Mouse (Mus musculus) ovary, adult 18-20 months (tissue): ENCODE data around the gene Lrrc8c.
"Not testable (repeated sequence)": the region's sequence is repeated elsewhere in the genome, so short reads cannot be mapped to it uniquely, and the experiment has no call there.

Source experiments
- DNase-seq: peaks from one replicate; pipeline ENCODE4 v3.0.0; 2022; ENCODE audit warnings: low spot score, mixed read lengths

The Lrrc8c gene

DNA sequence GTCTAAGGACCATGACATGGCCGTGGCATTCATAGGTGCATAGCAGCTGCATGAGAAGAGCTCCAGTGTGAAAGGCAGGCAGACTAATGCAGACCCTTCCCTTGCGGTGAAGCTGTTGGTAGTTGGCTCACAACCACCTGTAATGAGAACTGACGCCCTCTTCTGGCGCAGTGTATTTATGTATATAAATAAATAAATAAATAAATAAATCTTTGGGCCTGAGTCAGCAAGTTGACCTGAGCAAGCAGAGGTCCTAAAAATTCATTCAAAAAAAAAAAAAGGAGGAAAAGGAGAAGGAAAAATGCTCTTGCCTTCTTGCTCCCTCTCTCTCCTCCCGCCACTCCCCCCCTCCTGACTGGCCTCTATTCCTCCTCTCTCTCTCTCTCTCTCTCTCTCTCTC lies 81.8 kb downstream of the Lrrc8c start:
- DNase-seq, result no peak

DNA sequence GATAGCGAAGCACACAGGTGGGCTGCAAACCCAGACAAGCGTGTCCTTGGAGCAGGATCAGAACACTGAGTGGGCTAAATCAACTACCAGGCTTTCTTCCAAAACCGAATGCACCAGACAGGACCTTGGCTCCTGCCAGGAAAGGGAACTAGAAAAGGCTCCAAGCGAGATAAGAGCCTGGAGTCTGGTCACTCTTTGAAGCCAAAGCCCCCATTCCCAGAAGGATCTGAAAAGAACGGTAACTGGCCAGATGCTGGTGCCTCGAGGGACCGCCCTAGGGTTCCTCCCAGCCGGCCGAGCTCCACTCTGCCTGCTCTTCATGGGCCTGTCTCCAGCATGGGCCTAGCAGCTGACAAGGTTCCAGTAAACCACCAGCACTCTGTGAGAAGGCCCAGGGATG lies 83.4 kb downstream of the Lrrc8c start:
- peak; percentile 19 for DNase-seq

DNA sequence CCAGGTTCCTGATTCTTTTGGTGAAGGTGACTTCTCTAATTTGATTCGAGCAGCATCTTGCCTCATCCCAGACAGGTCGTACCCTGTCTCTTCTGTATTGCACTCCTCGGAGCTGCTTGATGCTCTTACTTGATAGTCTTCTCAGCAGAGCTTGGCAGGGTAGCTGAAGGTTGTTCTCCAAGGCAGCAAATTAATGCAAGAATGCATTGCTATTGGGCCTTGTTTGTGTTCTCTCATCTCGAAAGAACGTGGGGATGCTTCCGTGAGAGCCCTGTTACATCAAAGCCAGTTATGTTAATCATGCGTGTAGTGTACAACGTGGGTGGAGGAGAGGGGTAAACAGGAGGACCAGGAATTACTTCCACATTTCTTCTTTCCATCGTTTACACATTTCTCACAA lies 86.5 kb downstream of the Lrrc8c start:
- no peak for DNase-seq

DNA sequence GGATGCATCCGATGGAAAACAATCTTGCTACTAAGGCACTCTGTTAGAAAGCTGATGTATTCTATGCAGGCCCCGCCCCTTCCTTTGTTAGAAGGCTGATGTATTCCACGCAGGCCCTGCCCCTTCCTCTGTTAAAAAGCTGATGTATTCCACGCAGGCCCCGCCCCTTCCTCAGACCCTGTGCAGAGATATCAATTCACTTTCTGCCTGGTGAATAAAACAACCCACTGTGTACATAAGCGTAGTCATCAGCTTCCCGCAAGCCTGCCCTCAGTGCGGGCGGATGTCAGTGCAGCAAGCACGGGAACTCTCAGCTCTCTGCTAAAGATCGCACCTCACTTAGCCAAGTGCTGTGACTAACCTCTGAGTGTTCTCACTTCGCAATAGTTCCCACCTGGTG lies 90.5 kb downstream of the Lrrc8c start:
- DNase-seq, result no peak

DNA sequence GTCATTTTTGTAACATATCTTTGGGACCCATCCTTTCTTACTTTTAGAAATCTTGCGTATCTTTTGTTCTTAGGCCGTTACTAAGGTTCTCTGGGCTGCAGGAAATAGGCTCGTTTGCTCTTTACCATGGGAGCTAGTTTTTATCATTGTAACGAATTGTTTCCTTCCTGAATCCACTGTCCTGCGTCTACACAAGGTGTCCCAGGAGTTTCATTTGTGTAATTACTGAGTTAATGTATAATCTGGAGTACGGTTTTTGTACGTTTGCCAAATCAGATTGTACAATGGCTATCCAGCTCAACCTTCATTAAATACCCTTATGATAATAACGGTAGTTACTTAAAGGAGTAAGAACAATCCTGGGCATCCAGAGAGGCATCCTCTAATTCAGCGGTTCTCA lies 93.8 kb downstream of the Lrrc8c start:
- DNase-seq, result no peak

DNA sequence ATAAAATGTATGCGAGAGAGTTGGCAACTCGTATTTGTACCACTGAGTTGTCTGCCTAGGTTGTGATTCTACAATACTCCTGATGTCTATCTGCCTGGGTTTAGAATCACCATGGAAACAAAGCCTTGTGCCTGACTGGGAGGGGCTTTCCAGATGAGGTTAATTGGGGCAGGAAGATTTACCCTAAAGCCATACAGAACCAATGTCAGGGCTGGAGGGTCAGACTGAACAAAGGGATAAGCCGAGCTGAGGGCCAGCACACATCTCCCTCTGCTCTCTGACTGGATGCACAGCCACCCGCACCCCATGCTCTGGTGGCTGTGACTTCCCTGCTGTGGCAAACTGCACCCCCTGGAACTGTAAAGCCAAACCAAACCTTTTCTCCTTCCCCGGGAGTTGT lies 94.8 kb downstream of the Lrrc8c start:
- DNase-seq, result no peak

DNA sequence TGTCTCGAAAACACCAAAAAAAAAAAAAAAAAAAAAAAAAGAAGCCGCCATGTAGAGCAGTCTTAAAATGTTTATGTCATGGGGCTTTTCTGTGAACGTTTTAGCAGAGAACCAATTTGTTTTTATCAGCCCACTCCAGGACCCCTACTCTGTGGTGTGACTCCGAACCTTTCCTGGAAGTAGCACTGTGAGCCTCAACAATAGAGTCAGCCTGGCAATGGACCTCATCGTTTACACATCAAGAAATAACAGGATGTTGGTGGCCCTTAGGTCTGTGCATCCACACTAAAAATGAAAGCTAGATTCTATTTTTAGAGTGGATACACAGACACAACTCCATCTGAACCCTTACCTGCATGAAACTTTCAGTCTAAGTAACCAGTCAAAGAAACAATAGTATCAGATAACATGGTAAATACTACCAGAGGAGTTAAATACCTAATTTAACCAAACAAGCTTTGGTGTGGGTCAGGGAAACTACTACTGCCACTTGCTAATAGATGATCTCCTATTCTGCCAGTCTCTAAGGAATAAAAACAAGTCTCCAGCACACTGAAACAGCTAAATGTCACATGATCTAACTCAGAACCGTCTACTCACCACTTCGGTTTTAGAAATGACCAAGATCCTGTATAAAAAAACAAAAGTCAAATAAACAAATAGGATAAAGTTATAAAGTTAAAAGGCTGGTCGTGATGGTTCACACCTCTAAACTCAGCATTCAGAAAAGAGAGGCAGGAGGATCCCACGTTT lies 95.7 kb downstream of the Lrrc8c start:
- DNase-seq, result no peak

DNA sequence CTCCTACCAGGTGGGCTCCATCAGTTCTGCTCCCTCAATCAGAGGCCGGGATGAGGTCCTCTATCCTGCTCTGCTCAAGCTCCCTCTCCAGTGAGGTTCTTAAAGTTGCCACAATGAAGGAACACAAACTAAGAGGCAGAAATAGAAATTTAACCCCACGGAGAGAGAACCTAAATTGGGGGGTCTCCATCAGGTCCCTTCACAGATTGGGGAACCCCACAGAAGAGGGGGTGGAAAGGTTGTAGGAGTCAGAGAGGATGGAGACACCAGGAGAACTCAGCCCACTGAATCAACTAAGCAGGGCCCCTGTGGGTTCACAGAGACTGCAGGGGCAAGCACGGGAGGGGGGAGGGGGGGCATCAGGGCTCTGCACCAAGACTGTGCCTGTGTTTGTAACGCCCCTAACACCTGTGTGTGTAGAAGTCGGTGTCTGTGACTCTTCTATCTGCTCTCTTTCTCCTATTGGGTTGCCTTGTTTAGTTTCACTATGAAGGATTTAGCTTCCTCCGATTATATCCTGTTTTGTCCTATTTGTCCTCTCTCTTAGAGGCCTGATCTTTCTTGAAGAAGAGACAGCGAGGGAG lies 96.8 kb downstream of the Lrrc8c start:
- no peak for DNase-seq

DNA sequence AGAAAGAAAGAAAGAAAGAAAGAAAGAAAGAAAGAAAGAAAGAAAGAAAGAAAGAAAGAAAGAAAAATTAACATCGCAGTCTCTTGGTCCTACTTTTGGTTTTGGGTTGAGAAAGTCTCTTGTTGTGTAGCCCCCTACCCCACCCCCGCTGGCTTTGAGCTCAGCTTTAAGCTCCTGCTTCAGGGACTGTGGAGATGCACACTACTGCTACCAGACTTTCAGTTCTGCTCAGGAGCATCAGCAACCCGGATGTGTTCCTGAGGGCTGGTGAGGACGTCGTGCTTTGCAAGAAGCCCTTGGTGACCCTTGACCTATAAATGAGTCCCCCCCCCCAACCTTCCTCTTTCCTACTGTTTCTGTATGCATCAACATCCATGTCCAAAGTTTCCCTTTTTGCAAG lies 97.3 kb downstream of the Lrrc8c start:
- DNase-seq, result no peak

DNA sequence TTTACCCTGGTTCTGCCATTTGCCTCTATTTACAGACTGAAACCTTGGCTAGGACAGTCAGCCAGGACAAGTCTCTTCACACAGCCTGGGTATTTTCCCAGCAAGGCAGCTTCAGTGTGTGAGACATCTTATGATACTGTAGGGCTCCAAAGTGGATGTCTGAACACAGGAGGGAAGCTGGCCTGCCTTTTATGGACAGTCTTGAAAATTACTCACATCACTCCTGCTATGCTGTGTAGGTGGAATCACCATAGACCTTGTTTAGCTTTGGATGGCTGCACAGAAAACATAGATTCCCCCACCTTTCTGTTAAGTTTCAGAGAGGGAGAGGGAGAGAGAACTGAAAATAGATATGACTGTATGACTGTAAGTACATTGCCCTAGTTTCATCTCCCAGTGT lies 99.3 kb downstream of the Lrrc8c start:
- DNase-seq, result no peak

DNA sequence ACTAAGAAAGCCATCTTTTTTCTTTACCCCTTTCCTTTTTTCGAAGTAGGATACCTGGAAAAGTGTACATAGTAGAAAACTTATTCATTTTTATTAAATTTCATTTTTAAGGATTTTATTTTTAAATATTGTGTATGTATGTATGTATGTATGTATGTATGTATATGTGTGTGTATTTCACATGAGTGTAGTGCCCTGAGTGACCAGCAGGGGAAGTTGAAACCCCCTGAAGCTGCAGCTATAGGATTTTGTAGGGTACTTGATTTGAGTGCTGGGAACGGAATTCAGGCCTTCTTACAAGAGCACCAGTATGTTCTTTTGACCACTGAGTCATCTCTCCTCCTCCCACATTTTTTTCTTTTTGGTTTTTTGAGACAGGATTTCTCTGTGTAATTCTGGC lies 100.5 kb downstream of the Lrrc8c start:
- no peak for DNase-seq

DNA sequence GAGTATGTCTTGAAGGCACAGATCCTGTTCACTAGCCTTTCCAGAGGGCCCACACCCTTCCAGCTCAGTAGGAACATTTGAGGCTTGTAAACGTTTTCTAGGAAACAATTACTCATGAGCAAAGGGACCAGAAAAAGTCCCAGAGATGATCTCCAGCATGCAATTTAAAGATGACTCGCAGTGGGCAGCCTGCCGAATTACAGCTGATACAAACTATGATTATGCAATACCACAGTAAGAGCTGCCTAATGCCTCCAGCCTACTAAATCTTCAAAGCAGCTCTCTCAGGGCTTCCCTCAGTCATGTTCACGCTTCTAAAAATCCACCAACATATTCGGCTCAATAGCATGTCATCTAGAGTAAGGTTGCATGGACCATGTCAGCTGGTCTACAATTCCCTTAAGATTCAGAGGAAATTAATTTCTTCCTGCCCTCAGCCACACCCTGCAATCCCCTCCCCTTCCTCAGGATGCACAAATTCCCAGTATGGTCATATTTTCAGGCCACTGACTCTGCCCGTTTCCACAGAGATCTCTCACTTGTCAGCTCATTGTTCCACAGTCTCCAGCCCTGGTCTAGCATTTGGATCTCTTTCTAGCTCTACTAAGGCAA lies 101.4 kb downstream of the Lrrc8c start:
- peak; percentile 22 for DNase-seq

DNA sequence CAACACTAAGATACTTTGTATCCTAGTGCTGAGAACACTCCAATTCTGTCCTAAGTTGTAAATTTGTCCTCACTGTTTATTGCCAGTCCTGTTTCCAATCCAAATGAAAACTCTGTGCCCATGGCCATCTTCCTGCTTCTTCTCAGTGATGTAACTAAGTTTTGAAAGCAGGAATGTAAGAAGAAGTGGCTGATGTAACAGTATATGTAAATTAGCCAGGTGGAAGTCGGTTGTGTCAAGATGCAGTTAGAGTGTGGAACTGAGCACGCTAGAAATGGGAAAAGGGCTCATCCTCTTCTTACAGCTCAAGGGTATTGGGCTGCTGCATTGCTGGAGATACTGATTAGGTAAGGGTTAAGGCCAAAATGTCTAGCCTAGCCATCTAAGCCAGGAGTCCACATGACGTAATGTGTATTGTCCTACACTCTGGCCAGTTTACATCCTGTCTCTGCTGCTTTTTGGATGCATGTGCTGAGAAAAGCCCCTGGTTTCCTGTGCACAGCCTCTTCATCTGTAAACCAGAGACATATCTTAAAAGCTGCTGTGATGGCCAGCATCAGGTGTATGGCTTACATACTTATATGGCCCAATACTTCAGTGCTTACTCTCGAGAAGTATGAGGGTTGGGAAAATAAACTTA lies 104.0 kb downstream of the Lrrc8c start:
- no peak for DNase-seq

DNA sequence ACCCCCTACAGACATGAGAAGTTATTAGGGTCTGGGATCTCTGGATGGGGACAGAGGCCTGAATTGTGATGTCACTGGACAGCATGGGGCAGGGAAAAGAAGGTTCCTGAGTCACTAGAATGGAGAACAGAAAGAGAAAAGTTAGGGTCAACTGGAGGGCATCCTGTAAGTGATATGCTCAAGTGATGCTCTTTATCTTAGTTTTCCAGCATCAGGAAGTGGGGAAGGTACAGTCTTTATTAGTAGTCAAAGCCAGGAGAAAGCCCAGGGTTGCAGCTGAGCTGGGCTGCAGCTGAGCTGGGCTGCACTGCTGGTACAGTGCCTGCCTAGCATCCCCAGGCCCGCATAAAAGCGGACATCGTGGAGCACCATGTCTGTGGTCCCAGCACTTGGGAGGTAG lies 105.1 kb downstream of the Lrrc8c start:
- DNase-seq, result no peak

DNA sequence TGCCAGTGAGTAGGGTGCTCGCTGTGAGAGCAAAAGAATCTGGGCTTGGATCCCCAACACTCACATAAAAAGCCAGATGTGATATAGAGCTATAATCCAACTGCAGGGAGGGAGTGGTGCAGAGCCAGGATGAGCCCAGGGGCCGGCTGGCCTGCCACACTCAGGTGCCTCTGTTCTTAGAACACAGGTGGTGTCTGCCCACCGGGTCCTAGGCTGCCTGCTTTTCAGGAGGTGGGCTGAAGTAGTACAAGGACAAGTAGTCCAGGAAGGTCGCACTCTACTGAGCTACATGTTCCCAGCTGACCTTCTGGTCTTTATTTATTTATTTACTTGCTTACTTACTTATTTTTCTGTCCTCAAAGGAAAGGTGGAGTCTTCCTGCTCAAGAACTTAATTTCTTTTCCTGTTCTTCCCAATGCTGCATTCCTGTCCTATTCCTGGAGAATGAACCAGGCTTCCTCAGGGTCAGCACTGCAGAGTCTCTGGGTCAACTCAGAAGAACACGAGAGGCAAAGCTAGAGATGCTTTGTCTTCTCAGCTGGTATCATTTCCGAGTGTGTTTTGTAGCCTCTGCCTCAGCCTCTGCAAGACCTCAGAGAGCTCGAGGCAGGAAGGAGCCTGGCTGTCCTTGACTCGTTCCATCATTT lies 106.4 kb downstream of the Lrrc8c start:
- no peak for DNase-seq

DNA sequence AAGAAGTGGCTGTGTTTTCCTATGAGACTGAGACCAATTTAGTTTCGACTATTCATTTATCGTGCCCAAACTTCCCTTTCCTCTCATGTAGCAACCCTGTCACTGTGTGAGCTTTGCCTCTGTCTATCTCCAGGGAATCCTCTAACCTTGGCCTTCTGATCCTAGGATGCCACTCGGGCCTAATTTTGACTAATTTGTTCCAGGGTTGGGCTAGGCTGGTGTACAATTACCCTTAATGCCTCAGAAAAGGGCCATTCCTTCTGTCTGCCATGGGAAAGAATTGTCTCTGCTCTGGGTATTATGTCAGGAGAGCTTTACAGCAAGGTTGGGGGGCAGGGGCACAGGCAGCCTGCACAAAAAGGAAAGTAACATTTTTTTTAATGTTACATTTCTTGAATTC lies 107.2 kb downstream of the Lrrc8c start:
- no peak for DNase-seq

DNA sequence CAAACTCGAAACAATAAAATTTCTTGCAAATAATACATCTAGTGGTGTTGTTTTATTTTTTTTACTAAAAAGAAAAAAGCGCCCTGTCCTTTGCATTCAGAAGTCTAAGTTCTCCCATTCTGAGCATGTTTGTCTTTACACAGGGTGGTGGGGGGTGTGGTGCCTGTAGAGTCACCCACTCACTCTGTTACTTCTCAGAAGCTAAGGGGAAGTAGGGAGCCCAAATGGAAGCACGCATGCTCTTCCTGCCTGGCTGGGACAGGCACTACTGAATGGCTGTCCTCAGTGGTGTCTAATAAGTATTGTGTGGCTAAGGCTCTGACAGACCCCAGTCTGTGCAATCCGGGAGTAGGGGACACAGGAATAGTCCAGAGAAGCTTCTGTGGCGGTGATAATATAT lies 107.9 kb downstream of the Lrrc8c start:
- DNase-seq, result no peak

DNA sequence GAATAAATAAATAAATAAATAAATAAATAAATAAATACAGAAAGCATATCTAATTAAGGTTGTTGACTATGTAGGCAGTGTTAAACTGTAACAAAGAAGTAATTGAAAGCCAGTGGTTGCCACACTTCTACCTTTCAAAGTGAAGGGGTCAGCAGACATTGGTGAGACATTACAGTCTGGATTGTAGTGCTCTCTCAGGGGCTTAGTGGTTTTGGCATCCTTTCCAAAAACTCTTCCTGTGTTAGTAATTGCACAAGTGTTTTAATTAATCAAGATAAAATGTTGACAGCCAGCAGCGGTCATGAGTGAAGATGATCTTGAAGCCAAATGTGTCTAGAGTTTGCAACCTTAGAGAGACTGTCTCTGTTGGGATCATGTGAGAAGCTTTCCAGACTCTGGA lies 110.8 kb downstream of the Lrrc8c start:
- no peak for DNase-seq

DNA sequence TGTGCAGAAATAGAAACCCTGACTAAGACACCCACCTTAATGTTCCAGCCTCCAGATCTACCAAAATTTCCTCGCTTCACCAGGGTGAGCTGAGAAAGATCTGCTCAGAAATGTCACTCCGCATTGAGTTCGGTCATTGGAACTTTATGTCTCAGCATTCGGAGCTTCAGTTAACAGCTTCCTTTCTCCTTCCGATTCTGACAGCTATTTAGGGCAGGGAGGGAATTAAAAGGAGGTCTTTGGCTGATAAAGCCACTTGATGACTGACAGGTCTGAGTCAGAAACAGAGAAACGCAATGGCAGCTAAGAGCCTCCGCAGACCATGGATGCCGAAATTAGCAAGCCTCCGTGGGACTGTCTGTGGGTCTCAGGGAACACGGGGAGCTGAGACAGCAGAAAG lies 112.9 kb downstream of the Lrrc8c start:
- no peak for DNase-seq

DNA sequence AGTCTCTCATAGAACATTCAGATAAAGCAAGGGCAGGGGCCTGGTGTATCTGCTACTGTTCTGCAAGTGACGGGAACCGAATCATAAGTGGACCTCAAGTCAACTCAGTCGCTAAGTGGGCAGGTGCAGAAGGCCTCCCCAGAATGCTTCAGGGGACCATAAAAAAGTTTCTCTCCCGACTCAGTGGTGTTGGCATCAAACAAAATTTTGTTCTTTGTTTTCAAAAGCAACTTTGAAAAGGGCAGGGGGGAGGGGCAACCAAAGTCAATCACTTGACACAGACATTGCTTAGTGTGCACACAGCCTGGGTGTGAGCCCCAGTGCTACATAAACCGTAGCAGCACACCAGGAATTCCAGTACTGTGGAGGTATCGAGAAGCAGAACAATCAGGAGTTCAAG lies 116.4 kb downstream of the Lrrc8c start:
- DNase-seq, result no peak

DNA sequence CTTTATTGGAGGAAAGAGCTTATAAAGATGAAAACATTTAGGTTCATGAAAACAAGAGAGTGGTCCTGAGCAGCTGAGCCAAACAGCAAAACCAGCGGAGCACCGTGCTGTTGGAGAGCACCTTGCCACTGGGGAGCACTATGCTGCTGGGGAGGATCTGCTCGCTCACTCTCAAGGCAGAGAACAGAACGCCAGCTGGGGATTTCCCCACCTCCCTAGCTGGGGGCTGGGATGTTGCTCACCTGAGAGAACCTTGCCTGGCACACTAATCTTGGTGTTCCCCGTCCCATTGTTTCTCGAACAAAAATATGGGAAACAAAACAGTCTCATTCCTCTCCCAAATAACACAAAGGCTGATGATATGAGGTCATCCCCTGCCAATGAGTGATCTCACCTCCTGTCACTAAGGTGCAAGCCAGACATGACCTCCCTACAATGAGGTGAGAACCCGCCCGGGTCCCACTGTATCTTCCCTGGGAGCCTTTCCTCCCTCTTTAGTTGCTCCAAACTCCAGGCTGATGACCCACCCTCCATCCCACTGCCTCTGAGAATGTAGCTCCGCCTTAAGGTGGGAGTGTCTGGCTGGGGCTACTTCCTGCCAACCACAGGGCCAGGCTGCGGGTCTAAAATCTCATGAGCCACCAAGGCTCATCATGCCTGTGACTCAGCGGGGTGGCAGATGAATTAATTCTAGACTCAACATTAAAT lies 117.5 kb downstream of the Lrrc8c start:
- no peak for DNase-seq

DNA sequence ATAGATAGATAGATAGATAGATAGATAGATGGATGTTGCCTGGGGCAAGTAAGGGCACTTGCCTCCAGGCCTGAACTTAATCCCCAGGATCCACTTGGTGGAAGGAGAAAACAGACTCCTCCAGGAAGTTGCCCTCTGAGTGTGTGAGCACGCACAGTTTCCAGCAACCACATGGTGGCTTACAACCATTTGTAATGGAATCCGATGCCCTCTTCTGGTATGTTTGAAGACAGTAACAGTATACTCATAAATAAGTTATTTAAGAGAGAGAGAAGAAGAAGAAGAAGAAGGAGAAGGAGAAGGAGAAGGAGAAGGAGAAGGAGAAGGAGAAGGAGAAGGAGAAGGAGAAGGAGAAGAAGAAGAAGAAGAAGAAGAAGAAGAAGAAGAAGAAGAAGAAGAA lies 119.1 kb downstream of the Lrrc8c start:
- DNase-seq, result not testable (repeated sequence)
